Mouse (Mus musculus): ENCODE results near the gene St8sia1. TPM values are rescaled to one million over a fixed set of nuclear protein-coding genes. Genes with fewer than 3 reads are reported as not detected.

The St8sia1 gene
- polyA plus RNA-seq, 1 experiment from 2014 or later, result 2.4 TPM

GRCm38 (mm10) chr6:142862265-142862664, 102.0 kb downstream of the St8sia1 start:
- Histone ChIP-seq H3K9ac (ENCODE audit: low read length) (no peak overlapping the region), H3K4me2 (ENCODE audit: low read depth, low read length, severe bottlenecking) (no peak overlapping the region), H3K27me3 (ENCODE audit: control insufficient read depth, insufficient read depth, low read length) (no peaks in the 10 kb centered on the region), H3K4me3 (ENCODE audit: low read depth, low read length) (no peak overlapping the region), H3K4me1 (replicated peaks; ENCODE audit: control insufficient read depth, insufficient read depth, low read length) (peaks cover 3% of the 10 kb centered on the region; the same call in 1 of the 2 replicates), H3K36me3 (ENCODE audit: control insufficient read depth, insufficient read depth, low read length) (no peaks in the 10 kb centered on the region), H3K27ac (ENCODE audit: low read depth, low read length) (no peak overlapping the region), H3K9me3 (ENCODE audit: control insufficient read depth, low read length) (no peaks in the 10 kb centered on the region)
- ATAC-seq (replicated peaks; ENCODE audit: low FRiP score) (no peak), DNase-seq (ENCODE audit: low spot score) (no peak)
- 93% methylated on average over 3 of the region's 3 CpGs for WGBS

GRCm38 (mm10) chr6:142860396-142860795, 103.9 kb downstream of the St8sia1 start:
- no peak for ATAC-seq (replicated peaks; ENCODE audit: low FRiP score)
- no peaks in the 10 kb centered on the region for H3K27me3 ChIP-seq (ENCODE audit: control insufficient read depth, insufficient read depth, low read length)
- no peak overlapping the region for H3K9ac ChIP-seq (ENCODE audit: low read length)
- H3K4me1 ChIP-seq (replicated peaks; ENCODE audit: control insufficient read depth, insufficient read depth, low read length), result no peaks in the 10 kb centered on the region
- DNase-seq (ENCODE audit: low spot score), result no peak
- H3K27ac ChIP-seq (ENCODE audit: low read depth, low read length), result no peak overlapping the region
- H3K9me3 ChIP-seq (ENCODE audit: control insufficient read depth, low read length), result no peaks in the 10 kb centered on the region
- no peak overlapping the region for H3K4me3 ChIP-seq (ENCODE audit: low read depth, low read length)
- WGBS, result 94% methylated on average over 1 of the region's 1 CpGs
- H3K4me2 ChIP-seq (ENCODE audit: low read depth, low read length, severe bottlenecking), result no peak overlapping the region
- H3K36me3 ChIP-seq (ENCODE audit: control insufficient read depth, insufficient read depth, low read length), result no peaks in the 10 kb centered on the region

DNA sequence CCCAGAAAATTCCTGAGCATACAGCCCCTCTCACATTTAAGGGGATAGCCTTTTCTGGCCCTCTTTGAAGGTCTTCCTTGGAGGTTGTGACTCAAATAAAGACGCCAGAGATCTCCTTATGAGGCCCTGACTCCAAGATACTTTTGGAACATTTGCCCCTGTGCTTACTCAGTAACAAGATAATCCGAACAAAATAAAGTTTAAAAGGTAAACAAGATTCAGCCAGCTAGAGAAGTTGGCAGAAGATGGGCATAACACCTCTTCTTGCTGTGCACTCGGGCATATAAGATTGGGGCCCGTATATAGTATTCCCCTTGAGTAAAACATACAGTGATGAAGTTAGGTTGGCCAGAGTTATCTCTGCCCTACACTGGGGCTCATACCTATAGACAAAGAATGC, 104.3 kb downstream of the St8sia1 start:
- no peaks in the 10 kb centered on the region for H3K36me3 ChIP-seq (ENCODE audit: control insufficient read depth, insufficient read depth, low read length)
- no peak overlapping the region for H3K27ac ChIP-seq (ENCODE audit: low read depth, low read length)
- ATAC-seq (replicated peaks; ENCODE audit: low FRiP score) (no peak), DNase-seq (ENCODE audit: low spot score) (no peak)
- no peak overlapping the region for H3K9ac ChIP-seq (ENCODE audit: low read length)
- H3K9me3 ChIP-seq (ENCODE audit: control insufficient read depth, low read length), result no peaks in the 10 kb centered on the region
- H3K4me1 ChIP-seq (replicated peaks; ENCODE audit: control insufficient read depth, insufficient read depth, low read length), result no peaks in the 10 kb centered on the region
- 94% methylated on average over 4 of the region's 4 CpGs for WGBS
- no peak overlapping the region for H3K4me2 ChIP-seq (ENCODE audit: low read depth, low read length, severe bottlenecking)
- H3K27me3 ChIP-seq (ENCODE audit: control insufficient read depth, insufficient read depth, low read length), result no peaks in the 10 kb centered on the region
- H3K4me3 ChIP-seq (ENCODE audit: low read depth, low read length), result no peak overlapping the region

DNA sequence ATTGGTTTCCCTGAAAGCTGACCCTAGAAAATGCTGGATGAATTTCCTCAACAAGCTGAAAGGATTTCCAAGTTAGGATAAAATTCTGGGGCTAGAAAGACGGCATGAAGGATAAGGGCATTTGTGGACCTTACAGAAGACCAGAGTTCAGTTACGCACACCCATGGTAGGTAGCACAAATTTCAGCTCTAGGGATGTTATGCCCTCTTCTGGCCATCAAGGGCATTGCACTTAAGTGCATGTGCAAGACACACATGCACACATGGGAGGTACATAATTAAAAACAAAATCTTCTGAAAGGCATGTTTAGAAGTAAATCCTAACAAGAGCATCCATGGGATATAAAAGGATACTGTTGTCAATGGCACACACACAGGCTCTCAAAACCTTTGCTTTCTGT, 105.3 kb downstream of the St8sia1 start:
- Histone ChIP-seq H3K4me2 (ENCODE audit: low read depth, low read length, severe bottlenecking) (no peak overlapping the region), H3K36me3 (ENCODE audit: control insufficient read depth, insufficient read depth, low read length) (no peaks in the 10 kb centered on the region), H3K4me1 (replicated peaks; ENCODE audit: control insufficient read depth, insufficient read depth, low read length) (no peaks in the 10 kb centered on the region), H3K9me3 (ENCODE audit: control insufficient read depth, low read length) (no peaks in the 10 kb centered on the region), H3K27me3 (ENCODE audit: control insufficient read depth, insufficient read depth, low read length) (no peaks in the 10 kb centered on the region), H3K27ac (ENCODE audit: low read depth, low read length) (no peak overlapping the region), H3K9ac (ENCODE audit: low read length) (no peak overlapping the region), H3K4me3 (ENCODE audit: low read depth, low read length) (no peak overlapping the region)
- DNase-seq (ENCODE audit: low spot score) (no peak), ATAC-seq (replicated peaks; ENCODE audit: low FRiP score) (no peak)
- WGBS, result 88% methylated on average over 2 of the region's 2 CpGs

DNA sequence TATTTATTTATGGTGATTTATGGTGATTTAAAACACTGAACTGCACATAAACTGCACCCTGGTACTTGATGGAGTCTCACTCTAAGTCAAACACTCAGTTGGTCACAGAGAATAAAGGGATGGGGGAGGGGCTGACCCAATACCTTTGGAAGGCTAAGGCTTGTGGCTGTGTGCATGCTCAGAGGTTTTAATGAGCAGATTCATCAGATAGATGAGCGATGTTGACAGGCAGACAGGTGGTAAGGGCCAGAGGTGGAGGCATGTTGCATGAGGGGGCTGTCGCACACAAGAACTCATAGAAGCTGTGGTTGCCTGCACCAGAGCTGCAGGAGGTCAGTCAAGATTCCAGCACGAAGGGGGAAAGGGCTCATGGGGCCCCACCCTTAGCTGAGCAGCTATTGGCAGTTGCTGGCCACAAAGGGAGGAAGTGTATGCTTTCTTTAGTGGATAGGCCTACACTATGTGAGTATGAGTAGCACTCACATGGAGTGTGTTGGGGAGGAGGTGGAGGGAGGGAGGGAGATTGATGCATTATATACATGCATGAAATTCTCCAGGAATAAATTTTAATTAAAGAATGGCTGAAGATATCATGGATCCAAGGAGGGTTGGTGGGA, 107.9 kb downstream of the St8sia1 start:
- Histone ChIP-seq H3K27me3 (ENCODE audit: control insufficient read depth, insufficient read depth, low read length) (no peaks in the 10 kb centered on the region), H3K4me2 (ENCODE audit: low read depth, low read length, severe bottlenecking) (no peak overlapping the region), H3K9me3 (ENCODE audit: control insufficient read depth, low read length) (no peaks in the 10 kb centered on the region), H3K4me1 (replicated peaks; ENCODE audit: control insufficient read depth, insufficient read depth, low read length) (no peaks in the 10 kb centered on the region), H3K4me3 (ENCODE audit: low read depth, low read length) (no peak overlapping the region), H3K27ac (ENCODE audit: low read depth, low read length) (no peak overlapping the region), H3K9ac (ENCODE audit: low read length) (no peak overlapping the region), H3K36me3 (ENCODE audit: control insufficient read depth, insufficient read depth, low read length) (no peaks in the 10 kb centered on the region)
- WGBS, result 79% methylated on average over 3 of the region's 3 CpGs
- ATAC-seq (replicated peaks; ENCODE audit: low FRiP score) (0 out of 2 replicates have a peak, but pooled peaks have one; percentile 23), DNase-seq (ENCODE audit: low spot score) (no peak)

DNA sequence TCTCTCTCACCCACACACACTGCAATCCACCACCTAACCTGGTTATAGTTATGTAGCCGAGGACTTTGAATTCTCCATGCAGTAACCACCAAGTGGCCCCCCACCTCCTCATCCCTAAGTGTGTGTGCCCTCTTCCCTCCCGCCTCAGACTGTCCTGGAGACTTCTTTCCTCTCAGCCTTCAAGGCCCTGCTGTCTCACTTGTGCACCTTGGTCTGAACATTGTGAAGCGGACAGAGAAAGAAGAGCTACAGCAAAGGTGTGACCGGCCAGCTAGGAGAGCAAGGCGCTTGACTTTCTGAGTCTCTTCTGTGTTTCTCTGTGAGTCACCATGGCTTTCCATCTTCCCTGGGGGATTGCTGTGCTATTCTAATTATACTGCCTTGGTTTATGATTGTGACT, 108.5 kb downstream of the St8sia1 start:
- H3K9me3 ChIP-seq (ENCODE audit: control insufficient read depth, low read length), result no peaks in the 10 kb centered on the region
- ATAC-seq (replicated peaks; ENCODE audit: low FRiP score) (0 out of 2 replicates have a peak, but pooled peaks have one; percentile 9), DNase-seq (ENCODE audit: low spot score) (no peak)
- no peaks in the 10 kb centered on the region for H3K4me1 ChIP-seq (replicated peaks; ENCODE audit: control insufficient read depth, insufficient read depth, low read length)
- H3K9ac ChIP-seq (ENCODE audit: low read length), result no peak overlapping the region
- WGBS, result 89% methylated on average over 5 of the region's 5 CpGs
- H3K36me3 ChIP-seq (ENCODE audit: control insufficient read depth, insufficient read depth, low read length), result no peaks in the 10 kb centered on the region
- H3K27me3 ChIP-seq (ENCODE audit: control insufficient read depth, insufficient read depth, low read length), result no peaks in the 10 kb centered on the region
- no peak overlapping the region for H3K27ac ChIP-seq (ENCODE audit: low read depth, low read length)
- H3K4me3 ChIP-seq (ENCODE audit: low read depth, low read length), result no peak overlapping the region
- no peak overlapping the region for H3K4me2 ChIP-seq (ENCODE audit: low read depth, low read length, severe bottlenecking)

GRCm38 (mm10) chr6:142852419-142853377, 111.6 kb downstream of the St8sia1 start:
- no peaks in the 10 kb centered on the region for H3K27me3 ChIP-seq (ENCODE audit: control insufficient read depth, insufficient read depth, low read length)
- 85% methylated on average over 6 of the region's 6 CpGs for WGBS
- no peak for DNase-seq (ENCODE audit: low spot score)

DNA sequence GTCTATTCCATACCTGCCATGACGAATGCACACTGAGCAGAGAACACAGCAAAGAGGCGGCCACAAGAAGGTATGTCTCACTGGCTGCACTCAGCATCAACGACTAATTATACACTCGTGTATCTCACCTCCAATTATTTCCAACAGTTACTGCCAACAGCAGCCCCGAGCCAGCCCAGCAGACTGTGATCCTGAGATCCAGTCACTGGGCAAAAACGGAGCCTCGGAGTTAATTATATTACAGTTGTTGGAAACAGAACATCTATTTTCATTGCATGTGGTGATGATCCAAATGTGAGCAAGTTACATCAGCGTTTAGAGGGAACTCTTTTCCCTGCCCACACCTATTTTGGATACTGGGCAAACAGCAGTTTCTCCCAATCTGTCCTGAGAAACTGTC, 113.8 kb downstream of the St8sia1 start:
- H3K9me3 ChIP-seq (ENCODE audit: control insufficient read depth, low read length), result no peaks in the 10 kb centered on the region
- H3K36me3 ChIP-seq (ENCODE audit: control insufficient read depth, insufficient read depth, low read length), result no peaks in the 10 kb centered on the region
- no peaks in the 10 kb centered on the region for H3K27me3 ChIP-seq (ENCODE audit: control insufficient read depth, insufficient read depth, low read length)
- no peak overlapping the region for H3K4me3 ChIP-seq (ENCODE audit: low read depth, low read length)
- H3K27ac ChIP-seq (ENCODE audit: low read depth, low read length), result no peak overlapping the region
- H3K9ac ChIP-seq (ENCODE audit: low read length), result no peak overlapping the region
- ATAC-seq (replicated peaks; ENCODE audit: low FRiP score) (no peak), DNase-seq (ENCODE audit: low spot score) (no peak)
- H3K4me1 ChIP-seq (replicated peaks; ENCODE audit: control insufficient read depth, insufficient read depth, low read length), result no peaks in the 10 kb centered on the region
- H3K4me2 ChIP-seq (ENCODE audit: low read depth, low read length, severe bottlenecking), result no peak overlapping the region
- WGBS, result 86% methylated on average over 8 of the region's 8 CpGs

More at GRCm38 (mm10) chr6:142852419-142853377, 111.6 kb downstream of the St8sia1 start:
- ATAC-seq (replicated peaks; ENCODE audit: low FRiP score), result no peak
- H3K9ac ChIP-seq (ENCODE audit: low read length), result no peak overlapping the region
- no peak overlapping the region for H3K4me2 ChIP-seq (ENCODE audit: low read depth, low read length, severe bottlenecking)
- no peaks in the 10 kb centered on the region for H3K9me3 ChIP-seq (ENCODE audit: control insufficient read depth, low read length)
- H3K27ac ChIP-seq (ENCODE audit: low read depth, low read length), result no peak overlapping the region
- H3K4me1 ChIP-seq (replicated peaks; ENCODE audit: control insufficient read depth, insufficient read depth, low read length), result no peaks in the 10 kb centered on the region
- no peaks in the 10 kb centered on the region for H3K36me3 ChIP-seq (ENCODE audit: control insufficient read depth, insufficient read depth, low read length)
- no peak overlapping the region for H3K4me3 ChIP-seq (ENCODE audit: low read depth, low read length)

All from forebrain, embryonic 11.5 days (tissue).